8 mouse cellular contexts compared by ENCODE assay signal in the genomic region with DNA sequence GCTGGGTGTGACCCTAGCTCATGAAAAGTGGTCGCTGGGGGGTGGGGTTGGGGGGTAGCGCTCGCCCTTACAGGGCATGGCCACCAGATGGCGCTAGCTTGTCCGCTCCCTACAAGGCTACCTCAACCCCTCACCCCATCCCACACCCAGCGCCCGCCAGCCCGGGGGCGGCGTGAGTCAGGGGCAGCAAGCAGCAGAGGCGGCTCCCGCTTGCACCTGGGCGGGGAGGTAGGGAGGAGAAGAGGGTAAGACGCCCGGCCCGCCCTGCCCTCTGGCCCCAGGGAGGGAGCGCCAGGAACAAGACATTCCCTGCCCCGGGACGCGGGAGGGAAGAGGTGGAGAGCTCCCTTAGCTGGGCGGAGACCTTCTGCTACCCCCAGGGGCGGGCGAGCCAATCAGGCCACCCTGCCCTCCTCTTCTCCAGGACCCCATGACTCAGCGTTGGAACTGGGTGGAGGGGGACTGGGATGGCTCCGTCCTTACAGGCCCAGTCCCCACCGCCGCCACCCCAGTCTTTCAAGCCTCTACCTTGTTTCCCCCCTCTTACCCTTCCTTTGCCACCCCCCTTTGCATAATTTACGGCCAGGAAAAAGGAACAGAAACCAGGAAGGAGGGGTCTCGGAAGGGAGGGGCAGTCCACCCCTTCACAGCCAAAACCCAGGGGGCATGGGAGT. TPM values are rescaled to one million over a fixed set of nuclear protein-coding genes. Genes with fewer than 3 reads are reported as not detected.
DNase-seq lines count a peak whose midpoint lies in the region; ATAC-seq and TF ChIP-seq lines count a peak whose summit lies in the region.

No protein-coding gene starts in this region.

- H3K27ac ChIP-seq in CH12.LX (ENCODE audit: insufficient read depth, low read depth), result peak overlapping the region; percentile 74
- H3K27ac ChIP-seq in bone marrow macrophage, adult 2 months (ENCODE audit: insufficient read depth, low read depth, low read length), result no peak overlapping the region
- no peak overlapping the region for H3K27ac ChIP-seq in heart, embryonic 11.5 days (ENCODE audit: low read depth, low read length)
- peak overlapping the region; percentile 70 for H3K27ac ChIP-seq in kidney, embryonic 15.5 days
- H3K27ac ChIP-seq in liver, postnatal 0 days (ENCODE audit: low read depth), result no peak overlapping the region
- H3K27ac ChIP-seq in neural tube, embryonic 15.5 days (replicated peaks), result 0 out of 2 replicates have a peak overlapping the region, but pooled peaks have one; percentile 1

- dilution Hi-C loops in CH12.LX (cut with MboI; ENCODE audit: extremely low pct_ligation_motif_present, extremely low pct_unique_long_range_greater_than_20kb, low sequenced_read_pairs), result no loop called here

- peak overlapping the region; percentile 32; the same call in 1 of the 2 replicates for H3K9ac ChIP-seq in CH12.LX (ENCODE audit: insufficient read depth, low read depth)
- H3K9ac ChIP-seq in heart, embryonic 11.5 days (ENCODE audit: low read depth, low read length), result peak overlapping the region; percentile 77
- peak overlapping the region; percentile 55 for H3K9ac ChIP-seq in kidney, embryonic 15.5 days
- H3K9ac ChIP-seq in liver, postnatal 0 days (replicated peaks), result peak overlapping the region; percentile 47
- H3K9ac ChIP-seq in neural tube, embryonic 15.5 days (replicated peaks), result peak overlapping the region; percentile 53

- WGBS in heart, embryonic 11.5 days (ENCODE audit: insufficient replicate concordance), result 1% methylated on average over 29 of the region's 29 CpGs
- under 1% methylated on average over 28 of the region's 29 CpGs for WGBS in kidney, embryonic 15.5 days
- WGBS in liver, postnatal 0 days (ENCODE audit: insufficient replicate concordance), result 9% methylated on average over 26 of the region's 29 CpGs
- 1% methylated on average over 29 of the region's 29 CpGs for WGBS in neural tube, embryonic 15.5 days

- in situ Hi-C loops in CH12.LX (cut with MboI; ENCODE audit: low pct_ligation_motif_present, low pct_unique_long_range_greater_than_20kb, low sequenced_read_pairs), result no loop called here

- peak overlapping the region in 2 of 3 experiments; percentile 29 to 40 for H3K4me3 ChIP-seq in CH12.LX (replicated peaks in 1 of 3; ENCODE audit: low read depth in 2 of 3, low read length in 2 of 3, poor library complexity in 1 of 3)
- H3K4me3 ChIP-seq in bone marrow macrophage, adult 2 months (ENCODE audit: insufficient read depth, low read length), result no peak overlapping the region
- H3K4me3 ChIP-seq in heart, embryonic 11.5 days (ENCODE audit: low read depth, low read length), result peak overlapping the region; percentile 64
- H3K4me3 ChIP-seq in kidney, embryonic 15.5 days (replicated peaks), result peak overlapping the region; percentile 58
- peak overlapping the region; percentile 48 for H3K4me3 ChIP-seq in liver, postnatal 0 days (ENCODE audit: low read depth, low read length)
- peak overlapping the region; percentile 46 for H3K4me3 ChIP-seq in neural tube, embryonic 15.5 days (replicated peaks)

- TF ChIP-seq RAD21 in CH12.LX (IDR thresholded peaks at IDR 0.05; ENCODE audit: low read depth, low read length), result peak; percentile 68

- no peaks in the 10 kb centered on the region for H3K27me3 ChIP-seq in CH12.LX (replicated peaks)
- no peaks in the 10 kb centered on the region for H3K27me3 ChIP-seq in heart, embryonic 11.5 days (ENCODE audit: control insufficient read depth, insufficient read depth, low read length)
- no peaks in the 10 kb centered on the region for H3K27me3 ChIP-seq in kidney, embryonic 15.5 days
- no peaks in the 10 kb centered on the region for H3K27me3 ChIP-seq in liver, postnatal 0 days (ENCODE audit: insufficient read depth, low read length)
- no peaks in the 10 kb centered on the region for H3K27me3 ChIP-seq in neural tube, embryonic 15.5 days (replicated peaks)

- peaks cover 19 to 68% of the 10 kb centered on the region in 2 experiments for H3K4me1 ChIP-seq in CH12.LX (ENCODE audit: control insufficient read depth in 1 of 2, insufficient read depth in 2 of 2)
- H3K4me1 ChIP-seq in bone marrow macrophage, adult 2 months (ENCODE audit: control insufficient read depth, insufficient read depth, low read length), result peaks cover 16% of the 10 kb centered on the region
- H3K4me1 ChIP-seq in heart, embryonic 11.5 days (ENCODE audit: control insufficient read depth, insufficient read depth, low read length), result peaks cover 12% of the 10 kb centered on the region; the same call in 1 of the 2 replicates
- peaks cover 26% of the 10 kb centered on the region for H3K4me1 ChIP-seq in kidney, embryonic 15.5 days
- peaks cover 16% of the 10 kb centered on the region for H3K4me1 ChIP-seq in liver, postnatal 0 days (ENCODE audit: insufficient read depth)
- peaks cover 13% of the 10 kb centered on the region for H3K4me1 ChIP-seq in neural tube, embryonic 15.5 days

- peak; percentile 65 to 85; a peak in 3 of 4 replicates for TF ChIP-seq CTCF in CH12.LX (conservative IDR thresholded peaks at IDR 0.05 in 1 of 2, IDR thresholded peaks at IDR 0.05 in 1 of 2; ENCODE audit: low read depth in 2 of 2, low read length in 2 of 2)
- TF ChIP-seq CTCF in bone marrow macrophage, adult 2 months (IDR thresholded peaks at IDR 0.05; ENCODE audit: low read depth, low read length), result peak; percentile 68
- peak; percentile 92 for TF ChIP-seq CTCF in liver, postnatal 0 days (IDR thresholded peaks at IDR 0.05; ENCODE audit: low read depth)

- peak; percentile 84 for TF ChIP-seq EP300 in CH12.LX (IDR thresholded peaks at IDR 0.05; ENCODE audit: low read length)
- no peak for TF ChIP-seq EP300 in liver, postnatal 0 days (IDR thresholded peaks at IDR 0.05; ENCODE audit: low read depth)

- peak; percentile 68 for ATAC-seq in erythroblast, adult 5-6 weeks (replicated peaks; ENCODE audit: low FRiP score, poor library complexity, severe bottlenecking)
- peak; percentile 82 for ATAC-seq in heart, embryonic 11.5 days (replicated peaks; ENCODE audit: insufficient number of reproducible peaks, low FRiP score, low TSS enrichment)
- peak; percentile 92 for ATAC-seq in kidney, embryonic 15.5 days (replicated peaks; ENCODE audit: low FRiP score)
- ATAC-seq in liver, postnatal 0 days, result peak; percentile 78
- peak; percentile 89 for ATAC-seq in neural tube, embryonic 15.5 days (ENCODE audit: low FRiP score)

- peaks cover 41 to 71% of the 10 kb centered on the region in 2 experiments for H3K36me3 ChIP-seq in CH12.LX (replicated peaks in 1 of 2; ENCODE audit: control insufficient read depth in 1 of 2, insufficient read depth in 1 of 2, low read length in 1 of 2)
- H3K36me3 ChIP-seq in heart, embryonic 11.5 days (ENCODE audit: control insufficient read depth, insufficient read depth, low read length), result no peaks in the 10 kb centered on the region
- peaks cover 24% of the 10 kb centered on the region for H3K36me3 ChIP-seq in kidney, embryonic 15.5 days
- H3K36me3 ChIP-seq in liver, postnatal 0 days (replicated peaks; ENCODE audit: insufficient read depth, low read length), result peaks cover 18% of the 10 kb centered on the region
- H3K36me3 ChIP-seq in neural tube, embryonic 15.5 days, result no peaks in the 10 kb centered on the region

- DNase-seq in CH12.LX (ENCODE audit: extremely low read depth), result peak; percentile 72
- DNase-seq in liver, postnatal 0 days, result peak; percentile 80
- peak; percentile 53 to 69 for DNase-seq in thymus, adult 18-20 months

- peaks cover 12% of the 10 kb centered on the region for H3K79me2 ChIP-seq in CH12.LX (replicated peaks; ENCODE audit: control insufficient read depth, extremely low read depth, insufficient read depth, poor library complexity, severe bottlenecking)

- H3K9me3 ChIP-seq in CH12.LX (replicated peaks; ENCODE audit: low read length), result no peaks in the 10 kb centered on the region
- no peaks in the 10 kb centered on the region for H3K9me3 ChIP-seq in heart, embryonic 11.5 days (replicated peaks; ENCODE audit: control insufficient read depth, low read length)
- H3K9me3 ChIP-seq in kidney, embryonic 15.5 days (replicated peaks), result no peaks in the 10 kb centered on the region
- no peaks in the 10 kb centered on the region for H3K9me3 ChIP-seq in liver, postnatal 0 days (ENCODE audit: low read length)
- no peaks in the 10 kb centered on the region for H3K9me3 ChIP-seq in neural tube, embryonic 15.5 days (replicated peaks)

- peak; percentile 43 for TF ChIP-seq POLR2A in CH12.LX (IDR thresholded peaks at IDR 0.05; ENCODE audit: low read depth, low read length)
- no peak for TF ChIP-seq POLR2A in bone marrow macrophage, adult 2 months (IDR thresholded peaks at IDR 0.05; ENCODE audit: borderline replicate concordance, low read depth, low read length)

- H3K4me2 ChIP-seq in CH12.LX (ENCODE audit: insufficient read depth, low read depth, poor library complexity, severe bottlenecking), result peak overlapping the region; percentile 65
- H3K4me2 ChIP-seq in heart, embryonic 11.5 days, result peak overlapping the region; percentile 81
- peak overlapping the region; percentile 85 for H3K4me2 ChIP-seq in kidney, embryonic 15.5 days
- peak overlapping the region; percentile 74 for H3K4me2 ChIP-seq in liver, postnatal 0 days (ENCODE audit: low read depth, low read length)
- peak overlapping the region; percentile 79 for H3K4me2 ChIP-seq in neural tube, embryonic 15.5 days

RNA-seq across cellular contexts. Expression of gene Dcst1, which starts 13.5 kb away (rescaled TPM):
- total RNA-seq in CH12.LX (2012; rRNA removed) (0.04 and 0.21 TPM in 2 replicates), CH12.LX (2014; rRNA removed) (not detected in 2 replicates)
- polyA plus RNA-seq in CH12.LX (2012; ENCODE audit: insufficient read length, low read depth), result 0.10 and 0.53 TPM in 2 replicates
- not detected in 2 replicates for polyA plus RNA-seq in bone marrow macrophage, adult 2 months (2012; ENCODE audit: insufficient read depth, insufficient read length, missing spikeins)
- total RNA-seq in erythroblast, adult 5-6 weeks (2015; ENCODE audit: low replicate concordance), result not detected in 2 replicates
- not detected in 2 replicates for total RNA-seq in erythroblast, adult 5-6 weeks (2017; ENCODE audit: low replicate concordance)
- 0.17 and 0.21 TPM in 2 replicates for polyA plus RNA-seq in heart, embryonic 11.5 days (2014; fragmentation: Nextera tagmentation; extraction: Ambion mirVana)
- 1.9 and 2.5 TPM in 2 replicates for polyA plus RNA-seq in kidney, embryonic 15.5 days (2015; fragmentation: Nextera tagmentation; extraction: Ambion mirVana)
- 0.13 and 0.15 TPM in 2 replicates for polyA plus RNA-seq in liver, postnatal 0 days (2015; fragmentation: Nextera tagmentation; extraction: Ambion mirVana)
- polyA plus RNA-seq in neural tube, embryonic 15.5 days (2015; fragmentation: Nextera tagmentation; extraction: Ambion mirVana), result 0.86 and 1.2 TPM in 2 replicates

RNA-seq across cellular contexts. Expression of gene Zbtb7b, which starts 16.0 kb away (rescaled TPM):
- 31.6 and 34.2 TPM in 2 replicates for total RNA-seq in CH12.LX (2012; rRNA removed)
- 11.9 and 12.7 TPM in 2 replicates for total RNA-seq in CH12.LX (2014; rRNA removed)
- polyA plus RNA-seq in CH12.LX (2012; ENCODE audit: insufficient read length, low read depth), result 27.6 and 32.4 TPM in 2 replicates
- polyA plus RNA-seq in bone marrow macrophage, adult 2 months (2012; ENCODE audit: insufficient read depth, insufficient read length, missing spikeins), result 66.0 and 75.2 TPM in 2 replicates
- total RNA-seq in erythroblast, adult 5-6 weeks (2015; ENCODE audit: low replicate concordance), result 5.8 and 7.7 TPM in 2 replicates
- total RNA-seq in erythroblast, adult 5-6 weeks (2017; ENCODE audit: low replicate concordance), result 5.4 and 15.2 TPM in 2 replicates
- 1.2 and 2.2 TPM in 2 replicates for polyA plus RNA-seq in heart, embryonic 11.5 days (2014; fragmentation: Nextera tagmentation; extraction: Ambion mirVana)
- 2.4 and 3.7 TPM in 2 replicates for polyA plus RNA-seq in kidney, embryonic 15.5 days (2015; fragmentation: Nextera tagmentation; extraction: Ambion mirVana)
- polyA plus RNA-seq in liver, postnatal 0 days (2015; fragmentation: Nextera tagmentation; extraction: Ambion mirVana), result 4.1 and 4.7 TPM in 2 replicates
- 0.73 and 1.5 TPM in 2 replicates for polyA plus RNA-seq in neural tube, embryonic 15.5 days (2015; fragmentation: Nextera tagmentation; extraction: Ambion mirVana)

RNA-seq across cellular contexts. Expression of gene Dcst2, which starts 16.8 kb away (rescaled TPM):
- total RNA-seq in CH12.LX (2012; rRNA removed) (not detected in 2 replicates), CH12.LX (2014; rRNA removed) (not detected in 2 replicates)
- 0.10 and 0.14 TPM in 2 replicates for polyA plus RNA-seq in CH12.LX (2012; ENCODE audit: insufficient read length, low read depth)
- not detected in 2 replicates for polyA plus RNA-seq in bone marrow macrophage, adult 2 months (2012; ENCODE audit: insufficient read depth, insufficient read length, missing spikeins)
- total RNA-seq in erythroblast, adult 5-6 weeks (2015; ENCODE audit: low replicate concordance), result not detected in 2 replicates
- total RNA-seq in erythroblast, adult 5-6 weeks (2017; ENCODE audit: low replicate concordance), result not detected in 2 replicates
- 0.07 TPM in 1 of 2 replicates, not detected in the other for polyA plus RNA-seq in heart, embryonic 11.5 days (2014; fragmentation: Nextera tagmentation; extraction: Ambion mirVana)
- 0.34 and 0.35 TPM in 2 replicates for polyA plus RNA-seq in kidney, embryonic 15.5 days (2015; fragmentation: Nextera tagmentation; extraction: Ambion mirVana)
- 0.05 TPM in 1 of 2 replicates, not detected in the other for polyA plus RNA-seq in liver, postnatal 0 days (2015; fragmentation: Nextera tagmentation; extraction: Ambion mirVana)
- 0.18 and 0.26 TPM in 2 replicates for polyA plus RNA-seq in neural tube, embryonic 15.5 days (2015; fragmentation: Nextera tagmentation; extraction: Ambion mirVana)

RNA-seq across cellular contexts. Expression of gene Lenep, which starts 24.1 kb away (rescaled TPM):
- total RNA-seq in CH12.LX (2012; rRNA removed) (not detected in 2 replicates), CH12.LX (2014; rRNA removed) (not detected in 2 replicates)
- polyA plus RNA-seq in CH12.LX (2012; ENCODE audit: insufficient read length, low read depth), result not detected in 2 replicates
- not detected in 2 replicates for polyA plus RNA-seq in bone marrow macrophage, adult 2 months (2012; ENCODE audit: insufficient read depth, insufficient read length, missing spikeins)
- 0.63 and 3.7 TPM in 2 replicates for total RNA-seq in erythroblast, adult 5-6 weeks (2015; ENCODE audit: low replicate concordance)
- total RNA-seq in erythroblast, adult 5-6 weeks (2017; ENCODE audit: low replicate concordance), result 0.17 TPM in 1 of 2 replicates, not detected in the other
- not detected in 2 replicates for polyA plus RNA-seq in heart, embryonic 11.5 days (2014; fragmentation: Nextera tagmentation; extraction: Ambion mirVana)
- 0.14 TPM in 1 of 2 replicates, not detected in the other for polyA plus RNA-seq in kidney, embryonic 15.5 days (2015; fragmentation: Nextera tagmentation; extraction: Ambion mirVana)
- not detected in 2 replicates for polyA plus RNA-seq in liver, postnatal 0 days (2015; fragmentation: Nextera tagmentation; extraction: Ambion mirVana)
- polyA plus RNA-seq in neural tube, embryonic 15.5 days (2015; fragmentation: Nextera tagmentation; extraction: Ambion mirVana), result 0.18 and 2.1 TPM in 2 replicates

RNA-seq across cellular contexts. Expression of gene Adam15, which starts 28.7 kb away (rescaled TPM):
- total RNA-seq in CH12.LX (2012; rRNA removed), result 31.3 and 39.1 TPM in 2 replicates
- 5.8 and 5.9 TPM in 2 replicates for total RNA-seq in CH12.LX (2014; rRNA removed)
- 26.2 and 26.5 TPM in 2 replicates for polyA plus RNA-seq in CH12.LX (2012; ENCODE audit: insufficient read length, low read depth)
- 315 and 328 TPM in 2 replicates for polyA plus RNA-seq in bone marrow macrophage, adult 2 months (2012; ENCODE audit: insufficient read depth, insufficient read length, missing spikeins)
- 25.3 and 34.2 TPM in 2 replicates for total RNA-seq in erythroblast, adult 5-6 weeks (2015; ENCODE audit: low replicate concordance)
- total RNA-seq in erythroblast, adult 5-6 weeks (2017; ENCODE audit: low replicate concordance), result 5.0 and 14.1 TPM in 2 replicates
- polyA plus RNA-seq in heart, embryonic 11.5 days (2014; fragmentation: Nextera tagmentation; extraction: Ambion mirVana), result 23.3 and 25.9 TPM in 2 replicates
- polyA plus RNA-seq in kidney, embryonic 15.5 days (2015; fragmentation: Nextera tagmentation; extraction: Ambion mirVana), result 73.4 and 84.3 TPM in 2 replicates
- 9.1 and 9.2 TPM in 2 replicates for polyA plus RNA-seq in liver, postnatal 0 days (2015; fragmentation: Nextera tagmentation; extraction: Ambion mirVana)
- 69.9 and 71.9 TPM in 2 replicates for polyA plus RNA-seq in neural tube, embryonic 15.5 days (2015; fragmentation: Nextera tagmentation; extraction: Ambion mirVana)

Comparison
In these comparisons a context has a peak if more than half of its experiments do, and no peak if none do; other contexts are left out.
1. H3K27ac ChIP-seq: peak in CH12.LX (single experiment), kidney, embryonic 15.5 days (single experiment) and neural tube, embryonic 15.5 days (single experiment); none in bone marrow macrophage, adult 2 months (single experiment), heart, embryonic 11.5 days (single experiment) and liver, postnatal 0 days (single experiment).
2. Peak in every context shown above with its lines, with median percentiles within 50 percentile points of each other: DNase-seq, H3K4me2 ChIP-seq, H3K9ac ChIP-seq, CTCF ChIP-seq and ATAC-seq.